Mouse (Mus musculus): ENCODE data around the gene Cacng3. TPM values are rescaled to one million over a fixed set of nuclear protein-coding genes. Genes with fewer than 3 reads are reported as not detected.

Cacng3 gene
- not detected in 2 replicates for polyA plus RNA-seq (2012; rRNA removed)

DNA sequence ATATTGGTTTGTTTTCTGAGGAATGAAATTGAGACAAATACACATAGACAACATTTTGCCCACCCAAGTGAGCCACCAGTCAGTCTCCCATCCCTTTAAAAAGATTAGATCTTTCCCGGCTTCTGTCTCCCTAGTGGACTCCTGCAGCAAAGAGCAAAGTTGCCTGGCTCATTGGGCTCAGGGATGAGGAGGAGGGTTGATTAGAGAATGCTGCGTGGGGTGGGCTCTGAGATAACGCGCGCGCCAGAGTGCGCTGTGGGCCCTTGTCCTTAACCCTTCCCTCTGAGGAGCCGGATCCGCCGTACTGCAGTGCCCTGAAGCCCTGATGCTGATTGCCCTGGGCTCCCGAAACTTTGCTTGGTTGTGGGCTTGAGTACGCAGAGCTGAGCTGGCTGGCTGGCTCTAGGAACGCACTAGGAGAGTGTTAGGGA, at the start of gene Cacng3:
Gene Cacng3, plus strand, starts transcription at position 51 of the 431 bp plus-strand sequence.
- WGBS: 32% methylated on average over 13 of the region's 13 CpGs
- DNase-seq (ENCODE audit: low read depth, low spot score): no peak

DNA sequence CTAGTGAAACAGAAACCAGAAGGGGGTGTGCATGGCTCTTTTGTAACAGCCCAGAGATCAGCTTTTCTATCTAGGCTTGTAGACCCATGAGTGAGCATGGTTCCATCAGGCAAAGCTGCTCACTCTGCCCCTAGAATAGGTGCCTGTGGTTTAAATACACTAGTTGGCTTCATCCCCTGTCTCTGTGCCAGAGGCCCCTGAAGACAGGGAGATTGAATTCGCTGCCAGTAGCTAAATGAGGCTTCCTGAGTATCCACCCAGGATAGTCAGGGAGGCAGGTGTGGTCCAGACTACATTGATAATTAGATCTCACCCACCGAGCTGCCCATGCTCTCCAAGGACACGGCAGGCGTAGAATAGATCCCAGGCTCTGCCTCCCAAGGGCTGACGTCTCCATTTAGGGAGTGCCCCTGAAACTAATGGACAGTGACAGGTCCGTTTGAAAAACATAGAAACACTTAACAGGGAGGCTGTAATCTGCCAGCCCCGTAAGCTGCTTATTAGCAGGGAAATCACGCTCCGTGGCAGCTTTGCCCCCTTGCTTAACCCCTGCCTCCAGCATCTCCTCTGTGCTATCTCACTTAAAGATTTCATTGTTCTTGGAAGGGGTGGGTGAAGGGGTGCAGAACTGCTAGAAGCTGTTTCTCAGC, 48.0 kb upstream of the Cacng3 start:
- WGBS: 50% methylated on average over 9 of the region's 9 CpGs
- no peak for DNase-seq (ENCODE audit: low read depth, low spot score)

- 32% methylated on average over 1 of the region's 1 CpGs for WGBS
- DNase-seq (ENCODE audit: low read depth, low spot score): no peak
Measured at GRCm38 (mm10) chr7:122623753-122624152, 46.5 kb upstream of the Cacng3 start.

GRCm38 (mm10) chr7:122628050-122628449, 42.2 kb upstream of the Cacng3 start:
- DNase-seq (ENCODE audit: low read depth, low spot score): no peak
- 90% methylated on average over 5 of the region's 5 CpGs for WGBS

DNA sequence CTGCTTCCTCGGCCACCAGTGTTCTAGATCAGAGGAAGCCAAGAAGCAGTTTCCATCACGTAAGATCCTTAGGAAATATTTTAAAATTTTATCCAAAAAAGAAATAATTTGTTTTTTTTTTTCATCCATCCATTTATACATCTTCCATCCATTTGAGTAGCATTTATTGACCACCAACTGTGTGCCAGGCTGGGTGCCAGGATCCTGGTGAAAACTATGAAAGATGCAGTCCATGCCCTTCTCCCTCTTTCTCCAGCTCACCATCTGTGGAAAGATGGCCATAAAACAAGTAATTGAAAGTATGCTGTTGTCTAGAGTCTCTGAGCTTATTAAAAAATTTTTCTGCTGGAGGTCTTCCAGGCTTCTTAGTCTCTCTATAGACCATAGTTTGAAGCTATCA, 39.9 kb upstream of the Cacng3 start:
- 87% methylated on average over 2 of the region's 2 CpGs for WGBS
- DNase-seq (ENCODE audit: low read depth, low spot score): no peak

DNA sequence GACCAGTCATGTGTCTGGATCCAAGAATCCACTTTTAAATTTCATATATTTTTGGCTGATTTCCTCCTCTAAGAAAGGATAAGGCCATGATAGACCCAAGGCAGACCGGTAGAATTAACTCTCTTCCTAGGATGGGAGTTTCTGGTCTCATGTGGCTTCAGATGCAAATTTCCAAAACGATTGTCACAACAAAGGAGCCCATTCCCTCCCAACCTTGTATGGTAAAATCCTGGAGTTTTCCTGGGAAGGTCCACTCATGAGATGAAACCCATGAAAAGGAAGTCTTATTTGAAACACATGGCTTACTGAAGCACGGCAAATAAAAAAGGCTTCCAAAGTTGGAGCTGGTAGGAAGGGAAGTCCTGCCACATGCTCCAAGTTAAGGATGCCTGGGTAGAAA, 39.1 kb upstream of the Cacng3 start:
- WGBS: 69% methylated on average over 3 of the region's 3 CpGs
- DNase-seq (ENCODE audit: low read depth, low spot score): no peak

DNA sequence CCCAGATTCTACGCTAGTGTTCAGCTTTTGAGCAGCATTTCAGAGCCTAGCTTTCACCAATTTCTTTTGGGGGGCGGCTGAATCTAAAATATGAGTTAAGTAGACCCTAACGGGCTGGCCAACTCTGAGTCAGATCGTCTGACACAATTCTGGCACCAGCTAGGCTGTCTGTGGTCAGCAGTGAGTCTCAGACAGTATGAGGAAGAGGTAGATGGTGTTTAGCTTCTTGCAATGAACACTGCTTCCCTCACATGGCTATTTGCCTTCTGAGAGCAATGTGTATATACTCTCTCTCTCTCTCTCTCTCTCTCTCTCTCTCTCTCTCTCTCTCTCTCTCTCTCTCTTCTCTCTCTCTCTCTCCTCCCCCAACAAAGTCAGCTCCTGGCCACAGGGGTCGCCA, 37.3 kb upstream of the Cacng3 start:
- no peak for DNase-seq (ENCODE audit: low read depth, low spot score)
- WGBS: 69% methylated on average over 5 of the region's 5 CpGs

DNA sequence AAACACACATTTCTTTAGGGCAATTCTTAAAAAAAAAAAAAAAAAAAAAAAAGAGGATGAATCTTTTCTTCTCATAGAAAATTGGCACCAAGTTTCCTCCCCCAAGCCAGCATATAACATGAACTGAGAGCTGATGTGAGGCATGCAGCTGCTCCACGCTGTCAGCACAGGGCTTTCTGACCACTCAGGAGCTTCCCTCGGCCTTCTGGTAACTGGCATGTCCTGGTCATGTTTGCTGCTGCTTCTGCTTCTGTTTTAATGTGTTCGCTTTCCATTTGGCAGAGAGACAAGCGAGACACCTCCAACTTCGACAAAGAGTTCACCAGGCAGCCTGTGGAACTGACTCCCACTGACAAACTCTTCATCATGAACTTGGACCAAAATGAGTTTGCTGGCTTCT, 36.8 kb upstream of the Cacng3 start:
- DNase-seq (ENCODE audit: low read depth, low spot score): no peak
- 78% methylated on average over 5 of the region's 5 CpGs for WGBS

DNA sequence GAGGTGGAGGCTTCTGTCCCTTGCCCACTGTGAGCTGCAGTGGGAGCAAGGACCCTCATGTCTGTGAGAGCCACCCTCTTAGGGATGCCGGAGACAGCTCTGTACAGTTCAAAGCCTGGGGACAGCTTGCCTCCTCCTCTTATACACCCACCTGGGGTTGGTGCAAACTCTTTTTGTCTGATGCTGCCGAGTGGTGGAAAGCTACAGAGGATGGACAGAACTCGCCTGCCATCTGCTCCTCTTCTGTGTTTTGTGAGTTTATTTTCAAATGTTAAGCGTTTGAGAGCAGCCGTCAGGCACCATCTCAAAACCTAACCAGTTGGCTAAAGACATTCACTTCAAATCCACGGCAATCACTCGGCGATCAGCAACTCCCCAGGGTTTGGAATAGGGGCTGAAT, 26.6 kb upstream of the Cacng3 start:
- DNase-seq (ENCODE audit: low read depth, low spot score): no peak
- 85% methylated on average over 8 of the region's 8 CpGs for WGBS

GRCm38 (mm10) chr7:122649306-122649705, 21.0 kb upstream of the Cacng3 start:
- DNase-seq (ENCODE audit: low read depth, low spot score): no peak
- 81% methylated on average over 10 of the region's 10 CpGs for WGBS

DNA sequence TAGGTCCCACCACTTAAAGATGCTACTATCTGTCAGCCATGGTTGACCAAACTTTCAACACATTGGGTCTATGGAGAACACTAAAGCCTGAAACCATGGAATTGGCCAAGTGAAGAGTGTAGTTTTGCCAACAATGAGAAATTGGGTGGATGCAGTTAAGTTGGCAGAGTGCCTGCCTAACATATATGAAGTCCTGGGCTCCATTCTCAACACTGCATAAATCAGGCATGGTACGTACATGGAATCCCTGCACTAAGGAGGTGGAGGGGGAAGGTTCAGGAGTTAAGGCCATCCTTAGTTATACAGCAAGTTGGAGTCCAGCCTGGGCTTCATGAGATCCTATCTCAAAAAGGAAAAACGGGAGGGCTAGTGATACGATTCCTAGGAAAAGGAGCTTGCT, 17.8 kb upstream of the Cacng3 start:
- 83% methylated on average over 3 of the region's 3 CpGs for WGBS
- DNase-seq (ENCODE audit: low read depth, low spot score): no peak

- WGBS: 83% methylated on average over 3 of the region's 3 CpGs
- DNase-seq (ENCODE audit: low read depth, low spot score): no peak
Measured at GRCm38 (mm10) chr7:122656671-122657070, 13.6 kb upstream of the Cacng3 start.

DNA sequence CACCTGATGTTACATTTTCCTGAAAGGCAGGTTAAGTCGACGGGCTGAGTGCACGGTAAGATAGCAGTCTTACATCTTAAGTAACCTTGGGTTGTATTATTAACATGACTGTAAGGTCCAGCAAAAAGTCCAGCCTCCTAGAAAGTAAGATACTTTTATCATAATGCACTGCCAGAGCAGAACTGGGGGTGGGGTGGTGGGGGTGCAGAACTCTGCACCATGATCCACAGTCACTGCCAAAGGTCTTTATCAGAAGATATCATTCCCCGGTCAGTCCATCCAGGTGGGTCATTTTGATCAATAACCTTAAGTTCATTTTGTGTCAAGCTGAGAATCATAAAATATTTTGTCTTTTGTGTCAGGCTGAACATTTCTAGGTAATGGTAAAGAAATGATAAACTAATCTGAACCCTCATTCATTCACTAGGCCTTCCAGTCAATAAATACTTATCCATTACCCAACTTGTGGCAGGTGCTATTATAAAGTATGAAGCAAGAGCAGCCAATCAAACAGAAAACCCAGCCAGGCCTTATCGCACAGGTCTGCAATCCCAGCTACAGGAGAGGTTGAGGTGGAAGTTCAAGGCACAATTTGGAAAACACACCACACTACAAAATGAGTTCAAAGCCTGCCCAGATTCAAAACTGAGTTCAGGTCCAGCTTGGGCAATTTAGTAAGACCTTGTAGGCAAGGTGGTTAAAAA, 12.7 kb upstream of the Cacng3 start:
- WGBS: 90% methylated on average over 5 of the region's 5 CpGs
- DNase-seq (ENCODE audit: low read depth, low spot score): no peak

DNA sequence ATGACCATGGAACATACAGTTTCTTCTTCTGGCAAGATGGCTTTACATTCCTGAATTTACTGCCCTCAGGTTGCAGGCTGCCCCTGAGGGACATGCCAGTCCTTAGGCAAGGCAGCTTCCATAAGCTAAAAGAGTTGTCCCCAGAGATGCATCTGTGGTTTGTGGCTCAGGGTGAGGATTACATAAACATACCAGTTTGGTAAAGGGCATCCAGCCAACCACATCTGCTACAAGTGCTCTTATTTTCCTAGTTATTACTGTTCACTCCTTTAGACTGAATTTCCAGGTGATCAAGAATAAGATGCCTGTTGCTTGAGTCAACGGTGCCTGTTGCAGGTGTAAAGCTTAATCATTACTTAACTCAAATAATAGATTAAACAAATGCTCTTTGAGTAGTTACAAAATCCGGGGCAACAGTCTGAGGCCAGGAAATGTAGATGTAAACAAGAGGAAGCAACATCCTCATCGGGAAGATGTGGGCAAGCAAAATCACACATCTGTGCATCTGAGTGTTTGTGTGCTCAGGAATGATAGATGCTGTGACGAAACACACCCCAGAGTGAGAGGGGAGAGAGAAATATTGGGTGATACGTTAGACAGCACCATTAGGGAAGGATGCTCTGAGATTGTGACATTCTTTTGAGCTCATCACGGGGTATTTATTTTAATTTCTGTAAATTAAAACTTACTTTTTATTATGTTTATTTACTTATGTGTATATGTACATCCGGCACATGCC, 4.8 kb upstream of the Cacng3 start:
- DNase-seq (ENCODE audit: low read depth, low spot score): no peak
- WGBS: 40% methylated on average over 7 of the region's 7 CpGs

- no peak for DNase-seq (ENCODE audit: low read depth, low spot score)
- 24% methylated on average over 5 of the region's 5 CpGs for WGBS
Measured at GRCm38 (mm10) chr7:122667903-122668302, 2.4 kb upstream of the Cacng3 start.

GRCm38 (mm10) chr7:122670873-122671641, 765 bp downstream of the Cacng3 start:
- peak; percentile 1 for DNase-seq (ENCODE audit: low read depth, low spot score)
- WGBS: 19% methylated on average over 45 of the region's 45 CpGs

DNA sequence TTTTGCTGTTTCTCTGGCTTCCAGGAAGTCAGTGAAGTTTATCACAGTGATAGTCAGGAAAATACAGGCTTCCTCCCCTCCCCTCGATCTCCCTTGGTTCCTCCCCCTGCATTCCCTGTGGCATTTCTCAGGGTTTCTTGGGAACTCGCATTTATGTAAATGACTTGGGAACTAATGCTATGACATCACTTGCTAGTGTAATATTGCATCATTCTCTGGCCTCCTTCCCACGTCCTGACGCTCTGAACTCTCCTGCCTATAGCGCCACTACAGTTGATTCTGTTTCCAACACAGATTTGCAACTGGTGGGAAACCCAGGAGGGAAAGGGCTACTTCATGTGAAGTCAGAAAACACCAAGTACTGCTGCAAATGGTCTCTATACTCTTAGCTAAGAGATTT, 2.7 kb downstream of the Cacng3 start:
- WGBS: 49% methylated on average over 5 of the region's 5 CpGs
- no peak for DNase-seq (ENCODE audit: low read depth, low spot score)

DNA sequence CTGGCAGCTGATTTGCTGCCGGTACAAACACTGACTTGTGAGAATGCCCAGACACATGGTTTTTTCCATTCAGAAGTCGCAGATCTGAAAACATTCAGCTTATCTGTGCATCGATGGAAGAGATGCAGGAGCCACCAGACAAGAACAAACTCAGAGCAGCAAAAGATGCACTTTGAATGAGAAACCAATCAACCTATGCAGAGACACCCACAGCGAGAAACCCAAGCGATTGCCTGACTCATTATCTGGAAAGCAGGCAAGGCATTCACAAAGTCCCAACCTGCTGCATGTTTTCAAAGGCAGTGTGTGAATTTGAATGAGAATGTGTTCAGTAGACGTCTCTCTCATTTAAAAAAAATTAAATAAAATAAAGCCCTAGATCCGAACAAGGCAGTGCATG, 4.9 kb downstream of the Cacng3 start:
- no peak for DNase-seq (ENCODE audit: low read depth, low spot score)
- WGBS: 82% methylated on average over 7 of the region's 7 CpGs

DNA sequence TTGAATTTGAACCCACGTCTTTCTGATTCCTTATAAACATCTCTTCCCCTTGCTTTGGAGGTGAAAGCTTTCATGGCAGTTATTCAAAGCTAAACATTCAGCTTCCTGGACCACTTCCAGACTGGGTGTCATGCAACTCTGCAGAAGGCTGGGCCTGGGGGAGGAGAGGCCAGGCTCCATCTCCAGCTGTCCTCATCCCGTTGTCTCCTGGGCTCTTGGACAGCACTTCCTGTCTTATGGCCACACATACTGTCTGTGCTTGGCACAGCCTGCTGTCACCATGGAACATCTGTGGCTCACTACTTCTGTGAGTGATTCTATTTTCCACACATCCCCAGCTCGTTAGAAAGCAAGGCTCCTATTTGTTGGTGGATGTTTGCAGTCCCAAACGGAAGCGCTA, 31.5 kb downstream of the Cacng3 start:
- DNase-seq (ENCODE audit: low read depth, low spot score): no peak
- 64% methylated on average over 5 of the region's 5 CpGs for WGBS

DNA sequence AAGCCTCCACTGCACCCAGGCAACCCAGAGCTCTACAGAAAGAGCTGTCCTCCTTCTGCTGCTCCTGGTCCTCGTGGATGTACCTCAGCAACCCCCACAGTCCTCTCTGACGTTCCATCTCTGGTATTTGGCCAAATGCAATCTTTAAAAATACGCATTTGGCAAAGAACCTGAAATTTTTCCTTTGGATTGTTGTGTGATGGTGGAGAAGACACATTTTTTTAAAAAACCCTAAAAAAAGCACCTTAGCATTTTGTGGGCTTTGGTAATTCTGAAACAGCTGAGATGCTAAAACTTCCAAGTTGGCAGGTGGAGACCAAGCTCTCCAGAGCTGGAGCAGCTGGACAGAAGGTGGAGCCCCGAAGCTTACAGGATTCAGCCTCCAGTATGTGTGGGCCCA, 32.2 kb downstream of the Cacng3 start:
- WGBS: 60% methylated on average over 4 of the region's 4 CpGs
- no peak for DNase-seq (ENCODE audit: low read depth, low spot score)
